Mouse (Mus musculus): ENCODE results near the gene Atrnl1.
A peak's percentile ranks its signal among the peaks of the same experiment; 100 is the strongest.

The Atrnl1 gene

GRCm38 (mm10) chr19:57610476-57611261 lies at the start of gene Atrnl1:
Atrnl1 (plus strand) TSS chr19:57611034.
- peak; percentile 92 for DNase-seq

- no peak for DNase-seq
Measured at GRCm38 (mm10) chr19:57561486-57561885, 49.3 kb upstream of the Atrnl1 start.

- no peak for DNase-seq
Measured at GRCm38 (mm10) chr19:57569040-57569439, 41.8 kb upstream of the Atrnl1 start.

- DNase-seq: no peak
Measured at GRCm38 (mm10) chr19:57572360-57573237, 38.2 kb upstream of the Atrnl1 start.

- no peak for DNase-seq
Measured at GRCm38 (mm10) chr19:57573470-57573869, 37.4 kb upstream of the Atrnl1 start.

- DNase-seq: no peak
Measured at GRCm38 (mm10) chr19:57575027-57575426, 35.8 kb upstream of the Atrnl1 start.

GRCm38 (mm10) chr19:57576836-57577235 lies 34.0 kb upstream of the Atrnl1 start:
- DNase-seq: no peak

GRCm38 (mm10) chr19:57577256-57577655 lies 33.6 kb upstream of the Atrnl1 start:
- no peak for DNase-seq

- no peak for DNase-seq
Measured at GRCm38 (mm10) chr19:57580962-57581361, 29.9 kb upstream of the Atrnl1 start.

- no peak for DNase-seq
Measured at GRCm38 (mm10) chr19:57585231-57585792, 25.5 kb upstream of the Atrnl1 start.

- peak; percentile 40 for DNase-seq
Measured at GRCm38 (mm10) chr19:57586172-57586571, 24.7 kb upstream of the Atrnl1 start.

- DNase-seq: no peak
Measured at GRCm38 (mm10) chr19:57589516-57589915, 21.3 kb upstream of the Atrnl1 start.

GRCm38 (mm10) chr19:57590895-57591294 lies 19.9 kb upstream of the Atrnl1 start:
- no peak for DNase-seq

GRCm38 (mm10) chr19:57591631-57592030 lies 19.2 kb upstream of the Atrnl1 start:
- DNase-seq: peak; percentile 18

- no peak for DNase-seq
Measured at GRCm38 (mm10) chr19:57592355-57592754, 18.5 kb upstream of the Atrnl1 start.

GRCm38 (mm10) chr19:57599126-57599525 lies 11.7 kb upstream of the Atrnl1 start:
- no peak for DNase-seq

- DNase-seq: no peak
Measured at GRCm38 (mm10) chr19:57600233-57600929, 10.5 kb upstream of the Atrnl1 start.

GRCm38 (mm10) chr19:57600930-57601328 lies 9.9 kb upstream of the Atrnl1 start:
- DNase-seq: no peak

GRCm38 (mm10) chr19:57603593-57603992 lies 7.2 kb upstream of the Atrnl1 start:
- DNase-seq: no peak

GRCm38 (mm10) chr19:57605941-57606340 lies 4.9 kb upstream of the Atrnl1 start:
- DNase-seq: no peak

- DNase-seq: no peak
Measured at GRCm38 (mm10) chr19:57606351-57606750, 4.5 kb upstream of the Atrnl1 start.

- peak; percentile 37 for DNase-seq
Measured at GRCm38 (mm10) chr19:57609361-57610057, 1.3 kb upstream of the Atrnl1 start.

Measured in thymus, postnatal 14 days (tissue).